Mouse (Mus musculus) bone marrow macrophage, adult 2 months (primary cell): ENCODE measurements around the gene Usp31. TPM values are rescaled to one million over a fixed set of nuclear protein-coding genes. Genes with fewer than 3 reads are reported as not detected.

Source experiments
- H3K27ac ChIP-seq: 2 replicates; pipeline ENCODE4 v1.5.1; 2012; ENCODE audit warnings: low read depth, low read length; ENCODE audit not compliant: insufficient read depth
- H3K4me1 ChIP-seq: 2 replicates; pipeline ENCODE4 v1.6.1; 2012; ENCODE audit warnings: low read length; ENCODE audit not compliant: control insufficient read depth, insufficient read depth
- H3K4me3 ChIP-seq: 2 replicates; pipeline ENCODE4 v1.5.1; 2012; ENCODE audit warnings: mild to moderate bottlenecking, low read length, moderate library complexity; ENCODE audit not compliant: insufficient read depth
- CTCF ChIP-seq: IDR thresholded peaks from 2 replicates; pipeline ENCODE4 v1.5.1; 2012; ENCODE audit warnings: low read depth, mild to moderate bottlenecking, low read length, moderate library complexity
- POLR2A ChIP-seq: IDR thresholded peaks from 2 replicates; pipeline ENCODE4 v1.6.1; 2012; ENCODE audit warnings: mild to moderate bottlenecking, low read depth, low read length, borderline replicate concordance
- polyA plus RNA-seq: library from polyadenylated mRNA; stranded (reverse); fragments of >200 nt; gene quantifications from 2 replicates; pipeline ENCODE4 v1.2.4, GENCODE M21; 2012; ENCODE audit not compliant: missing spikeins, insufficient read depth, insufficient read length

The Usp31 gene
- polyA plus RNA-seq, 1 experiment = 5.0 TPM

GRCm38 (mm10) chr7:121705051-121705450 is 2.0 kb downstream of the Usp31 start:
- peaks cover 35% of the 10 kb centered on the region for H3K4me1 ChIP-seq
- no peak overlapping the region for H3K27ac ChIP-seq
- H3K4me3 ChIP-seq = no peak overlapping the region
- no peak for TF ChIP-seq POLR2A
- TF ChIP-seq CTCF = no peak

GRCm38 (mm10) chr7:121701983-121702382 is 5.1 kb downstream of the Usp31 start:
- no peak for TF ChIP-seq CTCF
- no peak for TF ChIP-seq POLR2A
- peaks cover 52% of the 10 kb centered on the region for H3K4me1 ChIP-seq
- H3K27ac ChIP-seq = no peak overlapping the region
- no peak overlapping the region for H3K4me3 ChIP-seq

GRCm38 (mm10) chr7:121700480-121700879 is 6.6 kb downstream of the Usp31 start:
- TF ChIP-seq POLR2A (no peak), CTCF (no peak)
- no peak overlapping the region for H3K4me3 ChIP-seq
- no peak overlapping the region for H3K27ac ChIP-seq
- peaks cover 53% of the 10 kb centered on the region for H3K4me1 ChIP-seq

GRCm38 (mm10) chr7:121699218-121699617 is 7.8 kb downstream of the Usp31 start:
- no peak for TF ChIP-seq CTCF
- TF ChIP-seq POLR2A = no peak
- peaks cover 44% of the 10 kb centered on the region for H3K4me1 ChIP-seq
- H3K4me3 ChIP-seq = no peak overlapping the region
- no peak overlapping the region for H3K27ac ChIP-seq

GRCm38 (mm10) chr7:121697574-121697973 is 9.5 kb downstream of the Usp31 start:
- Histone ChIP-seq H3K4me1 (peaks cover 32% of the 10 kb centered on the region), H3K4me3 (no peak overlapping the region), H3K27ac (no peak overlapping the region)
- TF ChIP-seq CTCF (no peak), POLR2A (no peak)

- H3K4me1 ChIP-seq = peaks cover 30% of the 10 kb centered on the region
- TF ChIP-seq POLR2A (no peak), CTCF (no peak)
- H3K27ac ChIP-seq = no peak overlapping the region
- no peak overlapping the region for H3K4me3 ChIP-seq
Measured at GRCm38 (mm10) chr7:121697170-121697569, 9.9 kb downstream of the Usp31 start.

- no peak overlapping the region for H3K27ac ChIP-seq
- H3K4me1 ChIP-seq = peaks cover 14% of the 10 kb centered on the region
- no peak overlapping the region for H3K4me3 ChIP-seq
- TF ChIP-seq POLR2A = no peak
Measured at GRCm38 (mm10) chr7:121691803-121692202, 15.2 kb downstream of the Usp31 start.

GRCm38 (mm10) chr7:121689338-121689737 is 17.7 kb downstream of the Usp31 start:
- H3K4me3 ChIP-seq = no peak overlapping the region
- TF ChIP-seq CTCF (no peak), POLR2A (no peak)
- peaks cover 9% of the 10 kb centered on the region for H3K4me1 ChIP-seq
- no peak overlapping the region for H3K27ac ChIP-seq

- TF ChIP-seq CTCF (no peak), POLR2A (no peak)
- H3K4me1 ChIP-seq = peaks cover 10% of the 10 kb centered on the region
- no peak overlapping the region for H3K4me3 ChIP-seq
- H3K27ac ChIP-seq = no peak overlapping the region
Measured at GRCm38 (mm10) chr7:121685140-121685984, 21.7 kb downstream of the Usp31 start.

- no peak overlapping the region for H3K4me3 ChIP-seq
- peaks cover 17% of the 10 kb centered on the region for H3K4me1 ChIP-seq
- TF ChIP-seq CTCF (no peak), POLR2A (no peak)
- H3K27ac ChIP-seq = no peak overlapping the region
Measured at GRCm38 (mm10) chr7:121681191-121681590, 25.9 kb downstream of the Usp31 start.
